Mouse (Mus musculus): ENCODE measurements at regions not wholly inside any gene's neighbourhood (a gene's known extent, or its start where the extent isn't known, plus 50 kb on each side); places are given as distances from the start of the nearest gene placed in this dataset.
A peak's percentile ranks its signal among the peaks of the same experiment; 100 is the strongest.

DNA sequence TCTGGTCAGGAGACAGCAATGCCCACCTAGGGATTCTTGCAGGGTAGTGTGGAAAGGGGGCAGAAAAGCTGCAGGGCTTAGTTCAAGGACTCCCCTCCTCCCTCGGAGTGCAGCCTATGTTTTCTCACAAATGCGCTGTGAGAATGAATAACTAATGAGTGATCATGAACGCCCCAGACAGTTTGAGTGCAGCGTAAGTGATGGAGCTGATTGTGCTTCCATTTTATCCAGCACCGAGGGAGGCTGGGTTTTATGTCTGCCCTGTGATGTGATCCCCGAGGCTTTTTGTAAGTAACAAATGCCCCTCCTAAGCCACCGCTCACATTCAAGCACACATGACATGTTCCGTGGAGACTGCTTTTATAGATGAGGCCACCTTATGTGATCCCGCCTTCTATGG lies 85.9 kb downstream of the Kbtbd8 start:
- no peaks in the 10 kb centered on the region for H3K9me3 ChIP-seq (ENCODE audit: low read length)
- ATAC-seq (no peak), DNase-seq (no peak)
- no peak for TF ChIP-seq EP300 (IDR thresholded peaks at IDR 0.05; ENCODE audit: low read depth)
- TF ChIP-seq CTCF (IDR thresholded peaks at IDR 0.05; ENCODE audit: low read depth), result no peak
- no peak overlapping the region for H3K27ac ChIP-seq (ENCODE audit: low read depth)
- H3K4me3 ChIP-seq (ENCODE audit: low read depth, low read length), result no peak overlapping the region
- H3K9ac ChIP-seq (replicated peaks), result no peak overlapping the region
- H3K4me2 ChIP-seq (ENCODE audit: low read depth, low read length), result no peak overlapping the region
- no peaks in the 10 kb centered on the region for H3K4me1 ChIP-seq (ENCODE audit: insufficient read depth)
- no peaks in the 10 kb centered on the region for H3K27me3 ChIP-seq (ENCODE audit: insufficient read depth, low read length)
- no peaks in the 10 kb centered on the region for H3K36me3 ChIP-seq (replicated peaks; ENCODE audit: insufficient read depth, low read length)
- 79% methylated on average over 9 of the region's 9 CpGs for WGBS (ENCODE audit: insufficient replicate concordance)

DNA sequence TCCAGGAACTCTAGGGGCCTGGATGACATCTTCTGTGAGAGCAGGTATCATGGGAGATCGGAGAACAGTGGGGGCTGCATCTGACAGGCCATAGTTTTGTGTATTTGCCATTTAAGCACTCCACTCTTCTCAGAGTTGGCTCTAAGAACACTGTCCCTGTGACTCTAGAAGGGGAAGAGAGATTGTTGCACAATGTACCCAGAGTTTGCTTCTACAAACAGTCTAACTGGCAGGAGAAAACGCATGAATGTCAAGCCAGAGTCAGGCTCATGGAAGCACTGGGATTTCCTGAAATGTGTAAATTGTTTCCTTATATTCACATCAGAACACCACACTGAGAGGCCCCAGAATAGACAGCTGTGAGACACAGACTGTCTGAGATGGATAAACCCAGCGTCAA lies 87.2 kb downstream of the Kbtbd8 start:
- H3K4me3 ChIP-seq (ENCODE audit: low read depth, low read length), result no peak overlapping the region
- H3K36me3 ChIP-seq (replicated peaks; ENCODE audit: insufficient read depth, low read length), result no peaks in the 10 kb centered on the region
- no peaks in the 10 kb centered on the region for H3K9me3 ChIP-seq (ENCODE audit: low read length)
- DNase-seq (no peak), ATAC-seq (no peak)
- H3K4me2 ChIP-seq (ENCODE audit: low read depth, low read length), result no peak overlapping the region
- WGBS (ENCODE audit: insufficient replicate concordance), result 33% methylated on average over 3 of the region's 3 CpGs
- no peak overlapping the region for H3K9ac ChIP-seq (replicated peaks)
- no peaks in the 10 kb centered on the region for H3K4me1 ChIP-seq (ENCODE audit: insufficient read depth)
- TF ChIP-seq CTCF (IDR thresholded peaks at IDR 0.05; ENCODE audit: low read depth) (no peak), EP300 (IDR thresholded peaks at IDR 0.05; ENCODE audit: low read depth) (no peak)
- no peaks in the 10 kb centered on the region for H3K27me3 ChIP-seq (ENCODE audit: insufficient read depth, low read length)
- no peak overlapping the region for H3K27ac ChIP-seq (ENCODE audit: low read depth)

DNA sequence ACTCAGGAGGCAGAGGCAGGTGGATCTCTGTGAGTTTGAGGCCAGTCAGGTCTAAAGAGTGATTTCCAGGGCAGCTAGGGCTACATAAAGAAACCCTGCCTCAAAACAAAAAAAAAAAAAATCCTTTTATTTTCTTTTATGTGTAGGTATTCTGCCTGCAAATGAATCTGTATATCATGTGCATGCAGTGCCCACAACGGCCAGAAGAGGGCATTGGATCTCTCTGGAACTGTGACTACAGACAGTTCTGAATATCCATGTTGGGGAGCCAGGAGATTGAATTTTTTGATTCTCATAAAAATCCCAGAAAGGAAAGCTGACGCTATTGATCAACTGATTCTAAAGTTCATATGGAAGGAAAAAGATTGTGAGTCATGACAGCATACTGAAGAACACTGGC lies 90.0 kb downstream of the Kbtbd8 start:
- Histone ChIP-seq H3K36me3 (replicated peaks; ENCODE audit: insufficient read depth, low read length) (no peaks in the 10 kb centered on the region), H3K27me3 (ENCODE audit: insufficient read depth, low read length) (no peaks in the 10 kb centered on the region), H3K27ac (ENCODE audit: low read depth) (no peak overlapping the region), H3K4me1 (ENCODE audit: insufficient read depth) (no peaks in the 10 kb centered on the region), H3K9ac (replicated peaks) (no peak overlapping the region), H3K4me2 (ENCODE audit: low read depth, low read length) (no peak overlapping the region), H3K9me3 (ENCODE audit: low read length) (no peaks in the 10 kb centered on the region), H3K4me3 (ENCODE audit: low read depth, low read length) (no peak overlapping the region)
- no peak for TF ChIP-seq EP300 (IDR thresholded peaks at IDR 0.05; ENCODE audit: low read depth)
- TF ChIP-seq CTCF (IDR thresholded peaks at IDR 0.05; ENCODE audit: low read depth), result peak; percentile 56
- DNase-seq (peak; percentile 37), ATAC-seq (no peak)
- WGBS (ENCODE audit: insufficient replicate concordance), result 34% methylated on average over 2 of the region's 2 CpGs

DNA sequence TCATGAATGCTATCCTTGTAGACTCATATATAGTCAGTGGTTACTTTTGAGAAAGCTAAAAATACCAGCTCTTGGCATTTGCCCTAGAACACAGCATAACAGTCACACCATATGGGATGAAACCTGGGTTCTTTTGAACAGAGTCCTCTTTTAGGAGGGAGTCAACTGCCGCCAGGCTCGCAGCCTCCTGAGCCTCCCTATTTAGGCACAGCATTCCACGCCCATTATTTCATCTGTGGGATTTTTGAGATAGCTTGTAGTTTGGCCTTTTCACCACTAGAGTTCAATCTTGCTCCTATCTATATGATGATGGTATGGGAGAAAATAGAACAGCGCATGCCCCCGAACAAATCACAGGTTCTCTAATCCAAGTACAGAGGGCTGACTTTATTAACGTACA lies 100.4 kb downstream of the Kbtbd8 start:
- Histone ChIP-seq H3K27ac (ENCODE audit: low read depth) (no peak overlapping the region), H3K4me1 (ENCODE audit: insufficient read depth) (no peaks in the 10 kb centered on the region), H3K9me3 (ENCODE audit: low read length) (no peaks in the 10 kb centered on the region), H3K9ac (replicated peaks) (no peak overlapping the region), H3K36me3 (replicated peaks; ENCODE audit: insufficient read depth, low read length) (no peaks in the 10 kb centered on the region), H3K4me2 (ENCODE audit: low read depth, low read length) (no peak overlapping the region), H3K4me3 (ENCODE audit: low read depth, low read length) (no peak overlapping the region), H3K27me3 (ENCODE audit: insufficient read depth, low read length) (no peaks in the 10 kb centered on the region)
- no peak for ATAC-seq
- TF ChIP-seq EP300 (IDR thresholded peaks at IDR 0.05; ENCODE audit: low read depth), result no peak
- peak; percentile 24; the same call in 1 of the 2 replicates for TF ChIP-seq CTCF (IDR thresholded peaks at IDR 0.05; ENCODE audit: low read depth)
- WGBS (ENCODE audit: insufficient replicate concordance), result 55% methylated on average over 6 of the region's 6 CpGs
- no peak for DNase-seq

DNA sequence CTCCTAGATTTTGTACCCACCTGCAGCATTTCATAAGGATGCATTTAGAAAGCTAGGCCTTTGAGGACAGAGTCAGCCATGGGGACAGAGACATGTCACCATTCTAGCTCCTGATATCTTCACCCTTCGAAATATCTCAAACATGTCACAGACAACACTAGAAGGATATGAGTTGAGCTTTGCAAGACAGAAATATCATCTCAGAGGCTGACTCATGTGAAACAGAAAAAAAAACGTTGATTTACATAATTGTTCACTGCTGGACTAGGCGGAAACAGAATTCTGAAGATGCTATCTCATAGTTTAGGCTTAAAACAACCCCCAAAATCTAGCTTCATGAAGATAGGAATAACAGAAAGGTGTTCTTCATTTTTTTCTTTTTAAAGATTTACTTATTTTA lies 101.8 kb downstream of the Kbtbd8 start:
- no peak for ATAC-seq

DNA sequence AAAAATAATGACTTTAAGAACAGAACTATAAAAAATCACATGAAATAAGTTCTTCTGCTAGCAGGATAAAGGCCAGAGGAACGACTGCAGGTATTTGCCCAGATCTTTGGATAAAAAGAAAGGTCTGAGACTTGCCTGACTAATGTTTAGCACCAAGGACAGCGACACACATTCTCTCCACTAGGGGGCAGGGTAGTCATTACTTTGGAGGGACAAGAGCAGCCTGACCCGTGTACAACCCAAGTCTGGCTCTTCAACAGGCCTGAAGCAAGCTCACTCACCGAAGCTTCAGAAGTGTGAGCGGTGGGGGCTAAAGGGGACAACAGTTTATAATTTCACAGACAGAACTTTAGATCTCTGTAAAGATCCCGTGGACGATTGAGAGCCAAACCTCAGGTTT lies 98.4 kb upstream of the Gm10234 start:
- Histone ChIP-seq H3K9ac (replicated peaks) (no peak overlapping the region), H3K4me1 (ENCODE audit: insufficient read depth) (no peaks in the 10 kb centered on the region), H3K27me3 (ENCODE audit: insufficient read depth, low read length) (no peaks in the 10 kb centered on the region), H3K4me2 (ENCODE audit: low read depth, low read length) (no peak overlapping the region), H3K36me3 (replicated peaks; ENCODE audit: insufficient read depth, low read length) (no peaks in the 10 kb centered on the region), H3K4me3 (ENCODE audit: low read depth, low read length) (no peak overlapping the region), H3K9me3 (ENCODE audit: low read length) (no peaks in the 10 kb centered on the region), H3K27ac (ENCODE audit: low read depth) (no peak overlapping the region)
- ATAC-seq, result no peak
- DNase-seq, result peak; percentile 79
- whole genome bisulfite sequencing (ENCODE audit: insufficient replicate concordance), result 24% methylated on average over 7 of the region's 7 CpGs
- TF ChIP-seq EP300 (IDR thresholded peaks at IDR 0.05; ENCODE audit: low read depth) (no peak), CTCF (IDR thresholded peaks at IDR 0.05; ENCODE audit: low read depth) (peak; percentile 94)

More for the DNA sequence above, 101.8 kb downstream of the Kbtbd8 start:
- H3K4me3 ChIP-seq (ENCODE audit: low read depth, low read length), result no peak overlapping the region
- WGBS (ENCODE audit: insufficient replicate concordance), result 58% methylated on average over 3 of the region's 3 CpGs
- H3K9ac ChIP-seq (replicated peaks), result no peak overlapping the region
- no peaks in the 10 kb centered on the region for H3K9me3 ChIP-seq (ENCODE audit: low read length)
- DNase-seq, result no peak
- TF ChIP-seq CTCF (IDR thresholded peaks at IDR 0.05; ENCODE audit: low read depth) (no peak), EP300 (IDR thresholded peaks at IDR 0.05; ENCODE audit: low read depth) (no peak)
- no peak overlapping the region for H3K4me2 ChIP-seq (ENCODE audit: low read depth, low read length)
- H3K27me3 ChIP-seq (ENCODE audit: insufficient read depth, low read length), result no peaks in the 10 kb centered on the region
- H3K36me3 ChIP-seq (replicated peaks; ENCODE audit: insufficient read depth, low read length), result no peaks in the 10 kb centered on the region
- no peak overlapping the region for H3K27ac ChIP-seq (ENCODE audit: low read depth)
- H3K4me1 ChIP-seq (ENCODE audit: insufficient read depth), result no peaks in the 10 kb centered on the region

DNA sequence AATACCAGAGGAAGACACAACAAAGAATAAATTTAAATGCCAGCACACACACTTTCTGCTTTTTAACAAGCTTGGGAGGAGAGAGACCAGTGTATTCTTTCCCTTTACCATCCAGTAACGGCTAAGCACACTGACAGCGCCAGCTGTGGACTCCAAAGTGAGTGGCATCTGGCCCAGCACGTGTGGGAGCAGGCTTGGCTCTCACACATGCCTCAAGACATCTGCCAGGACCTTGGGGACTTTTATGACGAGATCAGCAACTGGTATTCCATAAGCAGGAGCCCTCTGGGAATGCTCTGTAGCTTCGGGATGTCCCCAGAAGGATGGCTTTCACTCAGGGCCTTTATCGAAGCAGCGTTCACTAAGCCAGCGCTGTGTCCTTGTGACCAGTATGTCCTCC lies 92.0 kb upstream of the Gm10234 start:
- TF ChIP-seq EP300 (IDR thresholded peaks at IDR 0.05; ENCODE audit: low read depth) (no peak), CTCF (IDR thresholded peaks at IDR 0.05; ENCODE audit: low read depth) (no peak)
- H3K4me1 ChIP-seq (ENCODE audit: insufficient read depth), result no peaks in the 10 kb centered on the region
- no peak overlapping the region for H3K27ac ChIP-seq (ENCODE audit: low read depth)
- H3K27me3 ChIP-seq (ENCODE audit: insufficient read depth, low read length), result no peaks in the 10 kb centered on the region
- DNase-seq, result no peak
- no peak for ATAC-seq
- 70% methylated on average over 8 of the region's 8 CpGs for WGBS (ENCODE audit: insufficient replicate concordance)
- no peak overlapping the region for H3K4me2 ChIP-seq (ENCODE audit: low read depth, low read length)
- no peak overlapping the region for H3K9ac ChIP-seq (replicated peaks)
- H3K4me3 ChIP-seq (ENCODE audit: low read depth, low read length), result no peak overlapping the region
- H3K36me3 ChIP-seq (replicated peaks; ENCODE audit: insufficient read depth, low read length), result no peaks in the 10 kb centered on the region
- H3K9me3 ChIP-seq (ENCODE audit: low read length), result no peaks in the 10 kb centered on the region
